Mouse (Mus musculus): ENCODE data around the gene Gm42878.

The Gm42878 gene

DNA sequence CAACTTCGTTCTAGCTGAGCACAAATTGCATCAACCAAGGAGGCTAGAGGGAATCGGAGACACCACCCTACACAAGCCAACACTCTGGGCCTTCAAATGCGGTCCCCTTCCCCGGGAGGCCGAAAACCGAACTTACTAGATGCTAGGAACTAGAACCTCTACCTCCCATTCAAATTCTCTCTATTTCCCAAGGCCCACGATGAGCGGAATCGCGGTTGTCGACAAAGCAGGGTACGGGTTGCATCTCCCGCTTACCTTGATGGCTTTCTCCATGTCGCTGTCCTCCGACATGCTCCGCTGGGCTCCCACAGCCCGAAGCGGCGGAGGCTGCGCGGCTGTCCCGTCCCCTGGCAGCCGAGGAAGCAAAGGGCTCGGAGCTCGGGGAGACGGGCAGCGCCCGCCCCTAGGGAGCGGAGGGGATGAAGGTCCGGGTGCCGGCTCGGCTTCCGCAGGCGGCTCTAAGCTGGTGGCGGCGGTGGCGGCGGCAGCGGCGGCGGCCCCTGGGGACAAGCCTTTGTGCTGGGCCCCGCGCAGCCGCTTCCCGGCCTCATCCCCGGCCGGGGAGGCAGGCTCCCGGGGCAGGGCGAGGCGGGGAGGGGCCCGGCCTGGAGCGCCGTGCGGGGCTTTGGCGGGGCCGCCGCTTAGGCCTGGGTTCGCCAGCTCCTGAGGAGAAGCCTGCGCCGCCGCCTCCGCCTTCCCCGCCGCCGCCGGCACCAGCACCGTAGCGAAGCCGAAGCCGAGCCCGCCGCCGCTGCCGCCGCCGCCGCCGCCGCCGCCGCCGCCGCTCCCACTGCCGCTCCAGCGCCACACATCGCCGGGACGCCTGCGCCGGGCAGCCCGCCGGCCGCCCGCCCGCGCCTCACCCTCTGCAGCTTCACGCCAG is at the start of gene Gm42878, which contains the start of gene Adam1a:
Gene Gm42878, minus strand, starts transcription at position 573 of the 883 bp plus-strand sequence.
Gene Adam1a, minus strand, starts transcription at position 573 of the 883 bp plus-strand sequence.
- DNase-seq (ENCODE audit: low spot score) = peak; percentile 33

DNA sequence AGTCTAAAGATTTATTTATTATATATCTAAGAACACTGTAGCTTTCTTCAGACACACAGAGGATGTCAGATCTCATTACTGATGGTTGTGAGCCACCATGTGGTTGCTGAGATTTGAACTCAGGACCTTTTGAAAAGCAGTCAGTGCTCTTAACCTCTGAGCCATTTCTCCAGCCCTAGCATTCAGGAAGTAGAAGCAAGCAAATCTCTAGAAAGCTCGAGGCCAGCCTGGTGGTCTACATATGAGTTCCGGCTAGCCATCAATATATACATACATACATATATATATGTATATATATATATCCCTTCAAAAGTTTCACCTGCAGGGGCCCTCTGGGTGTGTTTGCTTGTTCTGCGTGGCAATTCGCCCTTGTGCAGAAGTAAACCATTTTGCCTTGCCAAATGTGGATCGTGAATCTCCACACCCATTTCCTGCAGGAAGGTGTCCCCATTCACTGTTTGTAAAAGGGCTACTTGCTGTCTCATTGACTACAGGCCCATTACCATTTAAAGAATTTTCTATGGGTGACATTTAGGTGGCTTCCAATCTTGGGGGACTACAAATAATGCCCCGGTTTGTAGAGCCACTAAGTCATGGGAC is 49.5 kb upstream of the Gm42878 start:
- DNase-seq (ENCODE audit: low spot score) = no peak

GRCm38 (mm10) chr5:121593451-121594401 is 48.4 kb upstream of the Gm42878 start, which contains the start of gene Aldh2:
Gene Aldh2 (minus strand): TSS chr5:121593824.
- DNase-seq (ENCODE audit: low spot score) = peak; percentile 96

GRCm38 (mm10) chr5:121592816-121593407 is 47.6 kb upstream of the Gm42878 start:
- DNase-seq (ENCODE audit: low spot score) = peak; percentile 51

GRCm38 (mm10) chr5:121592064-121592815 is 47.0 kb upstream of the Gm42878 start:
- no peak for DNase-seq (ENCODE audit: low spot score)

DNA sequence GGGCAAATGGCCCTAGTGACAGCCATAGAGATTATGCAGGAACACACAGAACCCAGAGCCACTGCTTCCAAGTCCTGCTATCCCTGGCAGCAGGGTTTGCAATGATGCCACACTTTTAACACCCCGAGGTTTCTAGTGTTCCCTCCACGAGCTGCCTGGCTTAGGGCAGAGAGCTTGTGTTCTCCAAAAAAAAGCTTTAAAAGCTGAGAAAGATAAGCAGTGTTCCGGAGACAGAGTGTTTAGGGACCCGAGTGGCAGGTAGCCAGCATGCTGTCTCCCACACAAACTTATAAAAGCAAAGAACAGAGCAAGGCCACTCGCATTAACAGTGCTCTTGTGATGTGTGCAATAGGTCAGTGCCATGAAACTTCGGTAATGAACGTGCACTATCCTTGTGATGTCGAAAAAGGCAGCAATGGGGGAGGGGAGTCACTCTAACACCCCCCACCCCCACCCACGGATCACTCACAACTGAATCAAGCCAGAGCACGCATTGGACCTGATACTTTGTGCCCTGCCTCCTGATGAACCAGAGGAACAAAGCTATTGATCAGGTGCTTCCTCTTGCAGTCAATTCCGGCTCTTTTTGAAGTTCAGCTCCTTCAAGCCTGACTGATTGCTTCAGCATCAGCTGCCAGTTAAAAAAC is 46.3 kb upstream of the Gm42878 start:
- no peak for DNase-seq (ENCODE audit: low spot score)

GRCm38 (mm10) chr5:121589928-121590327 is 44.6 kb upstream of the Gm42878 start:
- no peak for DNase-seq (ENCODE audit: low spot score)

DNA sequence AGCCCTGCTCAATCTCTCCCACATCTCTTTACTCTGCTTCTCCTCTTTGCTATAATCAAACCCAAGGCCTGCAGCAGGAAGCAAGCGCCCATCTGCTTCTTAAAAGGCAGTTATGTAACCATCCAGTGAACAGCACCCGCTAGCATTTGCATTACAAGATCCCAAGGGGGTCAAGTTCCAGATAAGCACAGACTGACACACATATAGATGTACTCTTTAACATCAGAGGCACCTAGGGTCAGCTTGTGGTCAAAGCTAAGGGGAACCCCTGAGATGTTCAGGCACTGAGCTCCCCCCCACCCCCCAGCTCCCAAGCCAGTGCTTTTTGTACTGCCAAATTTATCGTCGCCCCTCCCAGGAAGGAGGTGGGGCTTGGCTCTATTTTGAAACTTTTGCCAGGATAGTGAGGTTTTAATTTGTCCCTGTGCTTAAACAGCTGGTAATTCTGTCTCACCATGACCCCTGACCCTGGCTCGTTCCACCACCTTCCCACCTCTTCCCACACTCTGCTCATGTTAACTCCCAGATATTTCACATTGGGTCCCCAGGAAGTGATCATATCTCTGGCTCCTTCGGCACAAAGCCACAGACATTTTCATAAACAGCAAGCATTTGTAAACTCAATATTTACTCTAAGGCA is 41.2 kb upstream of the Gm42878 start:
- DNase-seq (ENCODE audit: low spot score) = no peak

GRCm38 (mm10) chr5:121585699-121586098 is 40.4 kb upstream of the Gm42878 start:
- DNase-seq (ENCODE audit: low spot score) = no peak

DNA sequence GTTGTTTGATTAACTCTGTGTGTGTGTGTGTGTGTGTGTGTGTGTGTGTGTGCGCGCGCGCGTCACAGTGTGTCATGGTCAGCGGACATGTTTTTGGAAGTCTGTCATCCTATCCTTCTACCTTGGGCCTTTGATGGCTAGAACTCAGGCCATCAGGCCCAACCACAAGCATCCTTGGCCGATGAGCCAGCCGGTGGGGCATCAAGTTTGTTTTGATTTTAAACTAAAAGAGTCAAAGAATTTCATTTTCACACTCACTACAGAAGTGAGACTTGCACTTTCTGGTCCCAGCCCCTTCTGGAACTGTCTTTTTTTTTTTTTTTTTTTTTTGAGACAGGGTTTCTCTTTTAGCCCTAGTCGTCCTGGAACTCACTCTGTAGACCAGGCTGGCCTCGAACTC is 39.7 kb upstream of the Gm42878 start:
- no peak for DNase-seq (ENCODE audit: low spot score)

- peak; percentile 41 for DNase-seq (ENCODE audit: low spot score)
Measured at GRCm38 (mm10) chr5:121583765-121584501, 38.7 kb upstream of the Gm42878 start.

- no peak for DNase-seq (ENCODE audit: low spot score)
Measured at GRCm38 (mm10) chr5:121581945-121582344, 36.7 kb upstream of the Gm42878 start.

DNA sequence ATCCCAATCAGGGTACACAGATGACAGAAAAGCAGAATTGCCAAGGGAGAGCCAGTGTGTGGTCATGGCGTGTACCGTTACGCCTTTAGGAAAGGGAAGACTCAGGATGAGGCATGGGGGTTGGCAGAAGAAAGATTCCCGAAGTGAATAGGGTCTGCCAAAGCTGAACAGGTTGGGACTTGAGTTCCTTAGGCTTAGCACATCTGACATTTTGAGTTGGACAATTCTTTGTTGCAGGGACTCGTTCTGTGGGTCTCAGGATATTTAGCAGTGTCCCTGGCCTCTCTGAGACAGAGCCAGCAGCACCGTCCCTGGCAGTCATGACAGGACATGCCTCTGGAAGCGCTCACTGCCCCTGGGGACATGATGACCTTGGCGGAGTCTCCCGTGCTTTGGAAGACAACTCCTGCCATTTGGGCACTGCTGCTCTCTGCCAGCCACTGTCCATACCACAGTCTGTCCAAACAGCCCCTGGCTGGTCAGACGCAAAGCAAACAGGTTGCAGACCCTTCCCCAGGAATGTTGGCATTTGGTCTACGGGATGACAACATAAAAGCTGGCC is 31.7 kb upstream of the Gm42878 start:
- no peak for DNase-seq (ENCODE audit: low spot score)

- DNase-seq (ENCODE audit: low spot score) = no peak
Measured at GRCm38 (mm10) chr5:121575867-121576266, 30.6 kb upstream of the Gm42878 start.

DNA sequence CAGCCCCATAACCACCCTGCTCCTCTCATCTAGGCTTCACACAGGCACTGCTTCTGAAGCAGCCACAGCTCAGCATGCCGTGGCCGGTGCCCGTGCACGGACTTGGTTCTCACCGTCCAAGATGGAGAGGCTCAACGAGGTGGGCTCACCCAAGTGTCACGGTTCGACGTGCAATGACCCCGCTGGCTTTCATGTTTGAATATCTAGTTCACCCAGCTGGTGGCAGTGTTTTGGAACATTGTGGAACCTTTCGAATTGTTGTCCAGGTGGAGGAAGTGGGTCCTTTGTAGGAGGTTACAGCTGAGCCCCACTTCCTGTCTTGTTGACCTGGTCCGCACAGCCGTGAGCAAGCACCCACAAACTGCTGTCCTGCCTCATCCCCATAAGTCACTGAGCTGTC is 28.9 kb upstream of the Gm42878 start:
- DNase-seq (ENCODE audit: low spot score) = no peak

- no peak for DNase-seq (ENCODE audit: low spot score)
Measured at GRCm38 (mm10) chr5:121570787-121571186, 25.5 kb upstream of the Gm42878 start.

DNA sequence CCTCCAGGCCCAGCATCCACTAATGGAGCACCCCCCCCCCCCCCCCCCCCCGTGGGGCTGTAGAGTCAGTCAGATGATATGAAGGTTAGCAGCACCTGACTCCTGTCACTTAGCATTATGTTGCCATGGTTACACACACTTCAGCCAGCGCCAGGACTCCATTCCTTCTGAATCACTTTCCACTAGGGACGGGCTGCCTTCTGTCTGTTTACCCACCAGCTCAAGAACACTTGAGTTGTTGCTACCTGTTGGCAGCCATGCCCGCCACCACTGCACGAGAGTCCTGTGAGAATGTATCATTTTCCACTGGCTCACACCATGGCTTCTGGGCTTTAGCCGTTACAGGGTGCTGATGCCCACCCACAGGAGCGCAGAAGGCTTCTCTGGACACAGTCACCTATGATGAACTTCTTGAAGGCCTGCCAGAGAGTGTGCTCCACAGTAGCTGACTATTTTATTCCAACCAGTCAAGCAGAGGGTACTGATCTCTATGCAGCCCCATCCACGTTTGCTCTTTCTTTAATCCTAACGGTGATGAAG is 24.7 kb upstream of the Gm42878 start:
- no peak for DNase-seq (ENCODE audit: low spot score)

DNA sequence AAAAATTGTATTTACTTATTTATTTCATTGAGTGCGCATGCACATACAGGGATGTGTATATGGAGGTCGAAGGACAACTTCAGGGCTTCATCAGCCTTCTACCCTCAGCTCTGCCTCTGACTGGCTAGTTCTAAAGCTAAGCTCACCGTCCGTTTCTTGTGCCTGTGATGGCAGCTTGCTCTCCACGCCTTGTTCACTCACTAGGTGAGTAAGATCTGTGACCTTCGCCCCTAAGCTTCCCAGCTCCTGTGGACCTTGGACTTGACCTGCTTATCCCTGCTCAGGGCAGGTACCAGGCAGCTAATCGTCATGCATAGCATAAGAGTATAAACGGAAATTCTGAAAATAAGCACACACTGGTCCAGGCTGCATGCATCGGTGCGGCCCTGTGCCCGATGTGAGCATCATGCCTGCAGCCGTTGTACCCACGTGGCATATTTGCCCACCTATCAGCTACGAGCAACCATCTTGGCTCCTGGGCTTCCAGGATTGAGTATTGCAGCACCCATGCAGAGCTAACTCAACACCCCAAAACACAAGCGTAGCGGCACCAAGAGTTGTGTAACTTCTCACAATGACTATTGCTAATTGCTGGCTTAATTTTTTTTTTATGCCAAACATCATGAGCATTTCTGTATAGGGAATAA is 20.9 kb upstream of the Gm42878 start:
- DNase-seq (ENCODE audit: low spot score) = no peak
